Mouse (Mus musculus) intestine, embryonic 14.5 days (tissue): ENCODE results near the gene Hexb. TPM values are rescaled to one million over a fixed set of nuclear protein-coding genes. Genes with fewer than 3 reads are reported as not detected.

ENCODE experiments used
- ATAC-seq: fragments of 200-750 bp; cut with Nextera tagmentation; replicated peaks from 2 replicates; pipeline ENCODE4 v1.8.0; 2017; ENCODE audit warnings: low read depth, moderate number of reproducible peaks, moderate TSS enrichment, moderate library complexity; ENCODE audit not compliant: low FRiP score, low TSS enrichment
- DNase-seq: peaks from one replicate; pipeline ENCODE4 v3.0.0-alpha.2; 2018; ENCODE audit warnings: low spot score
- H3K27ac ChIP-seq: fragments of 300-500 bp; sonication (generic); 2 replicates; pipeline ENCODE4 v1.5.1; 2014; ENCODE audit warnings: low read depth, mild to moderate bottlenecking, control low read depth
- H3K27me3 ChIP-seq: fragments of 300-500 bp; sonication (generic); replicated peaks from 2 replicates; pipeline ENCODE4 v1.6.1; 2014; ENCODE audit warnings: low read length, control low read depth; ENCODE audit not compliant: control insufficient read depth, insufficient read depth
- H3K36me3 ChIP-seq: fragments of 300-500 bp; sonication (generic); 2 replicates; pipeline ENCODE4 v1.6.1; 2014; ENCODE audit warnings: low read length, control low read depth; ENCODE audit not compliant: control insufficient read depth, insufficient read depth
- H3K4me1 ChIP-seq: fragments of 300-500 bp; sonication (generic); replicated peaks from 2 replicates; pipeline ENCODE4 v1.6.1; 2014; ENCODE audit warnings: low read length, control low read depth, mixed read lengths; ENCODE audit not compliant: control insufficient read depth, insufficient read depth
- H3K4me2 ChIP-seq: fragments of 300-500 bp; sonication (generic); 2 replicates; pipeline ENCODE4 v1.6.1; 2014; ENCODE audit warnings: low read length
- H3K4me3 ChIP-seq: fragments of 300-500 bp; sonication (generic); 2 replicates; pipeline ENCODE4 v1.5.1; 2014; ENCODE audit warnings: low read depth, low read length, control low read depth, mixed read lengths
- H3K9ac ChIP-seq: fragments of 300-500 bp; sonication (generic); 2 replicates; pipeline ENCODE4 v1.6.1; 2014; ENCODE audit warnings: mild to moderate bottlenecking, low read length
- H3K9me3 ChIP-seq: fragments of 300-500 bp; sonication (generic); 2 replicates; pipeline ENCODE4 v1.6.1; 2016; ENCODE audit warnings: low read length, control low read depth; ENCODE audit not compliant: control insufficient read depth
- WGBS: fragments of 180-500 bp; shearing (Covaris S2); extraction: QIAGEN DNeasy Blood & Tissue Kit; methylation state at CpG from one replicate; pipeline ENCODE4 v1.1.7; 2014; 5-methylcytosine and 5-hydroxymethylcytosine counted together
- polyA plus RNA-seq: library from polyadenylated mRNA; unstranded; fragments of >200 nt; fragmentation: Nextera tagmentation; extraction: Ambion mirVana; gene quantifications from 2 replicates; pipeline ENCODE4 v1.2.1, GENCODE M21; 2014

Gene Hexb
- polyA plus RNA-seq, 1 experiment from 2014 or later = 52.4 TPM

- Histone ChIP-seq H3K4me2 (no peak overlapping the region), H3K9ac (no peak overlapping the region), H3K36me3 (no peaks in the 10 kb centered on the region), H3K27me3 (no peaks in the 10 kb centered on the region), H3K9me3 (no peaks in the 10 kb centered on the region), H3K4me1 (0 out of 2 replicates have a peak, but pooled peaks cover 3% of the 10 kb centered on the region), H3K4me3 (no peak overlapping the region), H3K27ac (no peak overlapping the region)
- WGBS = 77% methylated on average over 2 of the region's 2 CpGs
- DNase-seq (no peak), ATAC-seq (no peak)
Observed at GRCm38 (mm10) chr13:97199123-97199522, 966 bp upstream of the Hexb start.

- Histone ChIP-seq H3K9me3 (no peaks in the 10 kb centered on the region), H3K36me3 (no peaks in the 10 kb centered on the region), H3K27me3 (no peaks in the 10 kb centered on the region), H3K4me2 (peak overlapping the region; percentile 85; the same call in 1 of the 2 replicates), H3K4me3 (no peak overlapping the region), H3K27ac (no peak overlapping the region), H3K9ac (no peak overlapping the region), H3K4me1 (0 out of 2 replicates have a peak, but pooled peaks cover 3% of the 10 kb centered on the region)
- DNase-seq = no peak
- 83% methylated on average over 2 of the region's 2 CpGs for WGBS
- no peak for ATAC-seq
Observed at GRCm38 (mm10) chr13:97196925-97197218, 1.3 kb downstream of the Hexb start.

GRCm38 (mm10) chr13:97196186-97196924 is 1.8 kb downstream of the Hexb start:
- 0 out of 2 replicates have a peak, but pooled peaks cover 3% of the 10 kb centered on the region for H3K4me1 ChIP-seq
- H3K4me3 ChIP-seq = no peak overlapping the region
- WGBS = 72% methylated on average over 12 of the region's 12 CpGs
- H3K27me3 ChIP-seq = no peaks in the 10 kb centered on the region
- H3K36me3 ChIP-seq = no peaks in the 10 kb centered on the region
- no peak overlapping the region for H3K4me2 ChIP-seq
- DNase-seq (no peak), ATAC-seq (no peak)
- H3K9ac ChIP-seq = no peak overlapping the region
- H3K9me3 ChIP-seq = no peaks in the 10 kb centered on the region
- no peak overlapping the region for H3K27ac ChIP-seq

- Histone ChIP-seq H3K27ac (no peak overlapping the region), H3K4me1 (0 out of 2 replicates have a peak, but pooled peaks cover 1% of the 10 kb centered on the region), H3K4me3 (no peak overlapping the region), H3K9me3 (no peaks in the 10 kb centered on the region), H3K27me3 (no peaks in the 10 kb centered on the region), H3K4me2 (no peak overlapping the region), H3K36me3 (peaks cover 3% of the 10 kb centered on the region; the same call in 1 of the 2 replicates), H3K9ac (no peak overlapping the region)
- WGBS = 54% methylated on average over 7 of the region's 7 CpGs
- no peak for DNase-seq
- no peak for ATAC-seq
Observed at GRCm38 (mm10) chr13:97193420-97193819, 4.7 kb downstream of the Hexb start.

- Histone ChIP-seq H3K9ac (no peak overlapping the region), H3K4me2 (no peak overlapping the region), H3K9me3 (no peaks in the 10 kb centered on the region), H3K4me3 (no peak overlapping the region), H3K27me3 (no peaks in the 10 kb centered on the region), H3K4me1 (no peaks in the 10 kb centered on the region), H3K36me3 (peaks cover 6% of the 10 kb centered on the region; the same call in 1 of the 2 replicates), H3K27ac (no peak overlapping the region)
- ATAC-seq = no peak
- 93% methylated on average over 11 of the region's 11 CpGs for WGBS
- no peak for DNase-seq
Observed at GRCm38 (mm10) chr13:97192649-97193048, 5.5 kb downstream of the Hexb start.

GRCm38 (mm10) chr13:97187693-97188092 is 10.5 kb downstream of the Hexb start:
- ATAC-seq (no peak), DNase-seq (no peak)
- WGBS = 85% methylated on average over 5 of the region's 5 CpGs
- peaks cover 8% of the 10 kb centered on the region; the same call in 1 of the 2 replicates for H3K4me1 ChIP-seq
- no peak overlapping the region for H3K27ac ChIP-seq
- H3K9ac ChIP-seq = no peak overlapping the region
- H3K27me3 ChIP-seq = no peaks in the 10 kb centered on the region
- H3K4me2 ChIP-seq = no peak overlapping the region
- no peaks in the 10 kb centered on the region for H3K9me3 ChIP-seq
- H3K4me3 ChIP-seq = no peak overlapping the region
- peaks cover 8% of the 10 kb centered on the region; the same call in 1 of the 2 replicates for H3K36me3 ChIP-seq

GRCm38 (mm10) chr13:97186346-97186745 is 11.8 kb downstream of the Hexb start:
- H3K36me3 ChIP-seq = peaks cover 9% of the 10 kb centered on the region
- no peak overlapping the region for H3K27ac ChIP-seq
- ATAC-seq (no peak), DNase-seq (no peak)
- no peak overlapping the region for H3K9ac ChIP-seq
- no peak overlapping the region for H3K4me2 ChIP-seq
- no peak overlapping the region for H3K4me3 ChIP-seq
- H3K27me3 ChIP-seq = no peaks in the 10 kb centered on the region
- H3K9me3 ChIP-seq = no peaks in the 10 kb centered on the region
- peaks cover 8% of the 10 kb centered on the region; the same call in 1 of the 2 replicates for H3K4me1 ChIP-seq
- WGBS = 91% methylated on average over 4 of the region's 4 CpGs

GRCm38 (mm10) chr13:97184656-97185055 is 13.5 kb downstream of the Hexb start:
- 38% methylated on average over 5 of the region's 5 CpGs for WGBS
- ATAC-seq (no peak), DNase-seq (peak; percentile 54)
- H3K9me3 ChIP-seq = no peaks in the 10 kb centered on the region
- H3K4me3 ChIP-seq = no peak overlapping the region
- peaks cover 8% of the 10 kb centered on the region; the same call in 1 of the 2 replicates for H3K4me1 ChIP-seq
- peaks cover 25% of the 10 kb centered on the region for H3K36me3 ChIP-seq
- no peak overlapping the region for H3K9ac ChIP-seq
- peak overlapping the region; percentile 54; the same call in 1 of the 2 replicates for H3K27ac ChIP-seq
- H3K27me3 ChIP-seq = no peaks in the 10 kb centered on the region
- no peak overlapping the region for H3K4me2 ChIP-seq

GRCm38 (mm10) chr13:97184168-97184567 is 14.0 kb downstream of the Hexb start:
- H3K9me3 ChIP-seq = no peaks in the 10 kb centered on the region
- H3K27ac ChIP-seq = no peak overlapping the region
- ATAC-seq (no peak), DNase-seq (no peak)
- peaks cover 30% of the 10 kb centered on the region for H3K36me3 ChIP-seq
- H3K9ac ChIP-seq = no peak overlapping the region
- H3K4me1 ChIP-seq = peaks cover 8% of the 10 kb centered on the region; the same call in 1 of the 2 replicates
- no peaks in the 10 kb centered on the region for H3K27me3 ChIP-seq
- WGBS = 75% methylated on average over 2 of the region's 2 CpGs
- H3K4me2 ChIP-seq = no peak overlapping the region
- H3K4me3 ChIP-seq = no peak overlapping the region
